Comparison of ENCODE assay signal across 8 mouse cellular contexts in the genomic region with DNA sequence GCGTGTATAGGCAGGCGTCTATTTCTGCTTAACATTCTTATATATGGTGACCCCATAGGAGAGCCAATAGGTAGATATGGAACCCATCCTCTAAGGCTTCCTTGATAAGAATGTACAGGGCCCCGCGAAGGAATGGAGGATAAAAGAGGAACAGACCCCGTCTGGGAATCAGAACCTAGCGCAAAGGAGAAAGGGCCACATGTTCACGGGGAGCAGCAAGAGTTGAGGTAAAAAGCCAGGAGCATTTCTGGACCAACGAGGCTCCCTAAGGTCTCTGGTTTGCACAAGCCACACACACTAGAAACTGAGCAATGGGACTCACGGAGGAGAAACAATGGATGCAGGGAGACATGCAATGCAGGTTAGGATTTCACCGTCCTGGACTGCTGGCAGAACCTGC. TPM values are rescaled to one million over a fixed set of nuclear protein-coding genes. Genes with fewer than 3 reads are reported as not detected.
DNase-seq lines count a peak whose midpoint lies in the region; ATAC-seq and TF ChIP-seq lines count a peak whose summit lies in the region.

No protein-coding gene starts in this region.

- H3K9ac ChIP-seq in liver, embryonic 14.5 days (replicated peaks) = peak overlapping the region; percentile 91

- peak overlapping the region; percentile 84 for H3K4me3 ChIP-seq in thymus, adult 2 months (ENCODE audit: control insufficient read depth, insufficient read depth, low read length)
- peak overlapping the region; percentile 70 to 95 for H3K4me3 ChIP-seq in liver, embryonic 14.5 days (ENCODE audit: insufficient read depth in 1 of 2, low read depth in 2 of 2, low read length in 2 of 2)

- no peak overlapping the region for H3K27ac ChIP-seq in thymus, adult 2 months (ENCODE audit: control insufficient read depth, insufficient read depth, low read length)
- peak overlapping the region; percentile 65 for H3K27ac ChIP-seq in liver, embryonic 14.5 days

- no peak for TF ChIP-seq EP300 in liver, embryonic 14.5 days (IDR thresholded peaks at IDR 0.05; ENCODE audit: low read depth)

- no peak for TF ChIP-seq CTCF in thymus, adult 2 months (IDR thresholded peaks at IDR 0.05; ENCODE audit: borderline replicate concordance, control insufficient read depth, extremely low read depth, insufficient read depth, low read length, poor library complexity)
- no peak for TF ChIP-seq CTCF in liver, embryonic 14.5 days (IDR thresholded peaks at IDR 0.05; ENCODE audit: low read depth)

- 7% methylated on average over 10 of the region's 10 CpGs for WGBS in thymus, adult 2 months
- under 1% methylated on average over 10 of the region's 10 CpGs for WGBS in liver, embryonic 14.5 days (ENCODE audit: insufficient replicate concordance)

- H3K27me3 ChIP-seq in thymus, adult 2 months (ENCODE audit: control insufficient read depth, insufficient read depth, low read length) = no peaks in the 10 kb centered on the region
- H3K27me3 ChIP-seq in liver, embryonic 14.5 days (ENCODE audit: control insufficient read depth, insufficient read depth, low read length) = no peaks in the 10 kb centered on the region

- no peak for TF ChIP-seq POLR2A in thymus, adult 2 months (IDR thresholded peaks at IDR 0.05; ENCODE audit: control insufficient read depth, extremely low read depth, insufficient read depth, low read length, poor library complexity)

- no peaks in the 10 kb centered on the region for H3K9me3 ChIP-seq in liver, embryonic 14.5 days (ENCODE audit: control insufficient read depth, low read length)

- peaks cover 34% of the 10 kb centered on the region for H3K36me3 ChIP-seq in thymus, adult 2 months (ENCODE audit: control insufficient read depth, insufficient read depth, low read length)
- H3K36me3 ChIP-seq in liver, embryonic 14.5 days (replicated peaks; ENCODE audit: control insufficient read depth, insufficient read depth, low read depth) = peaks cover 33% of the 10 kb centered on the region

- H3K4me1 ChIP-seq in thymus, adult 2 months (replicated peaks; ENCODE audit: control insufficient read depth, insufficient read depth, low read length) = peaks cover 9% of the 10 kb centered on the region
- H3K4me1 ChIP-seq in liver, embryonic 14.5 days (replicated peaks; ENCODE audit: control insufficient read depth in 2 of 2, insufficient read depth in 2 of 2, low read length in 1 of 2) = peaks cover 18 to 21% of the 10 kb centered on the region in 2 experiments; a peak in 3 of 4 replicates

- no peak for DNase-seq in frontal cortex, postnatal 14 days (ENCODE audit: low spot score in 2 of 2)
- DNase-seq in thymus, adult 2 months = no peak
- DNase-seq in thymus, postnatal 0 days (ENCODE audit: low spot score) = no peak
- DNase-seq in liver, embryonic 14.5 days (ENCODE audit: low read depth in 3 of 3, low spot score in 3 of 3) = no peak
- DNase-seq in urinary bladder, adult 2 months (ENCODE audit: low spot score) = no peak
- no peak for DNase-seq in embryo, embryonic 10 days (ENCODE audit: low spot score)
- DNase-seq in left cerebral cortex, adult 9 months (ENCODE audit: low spot score in 2 of 2) = no peak

- H3K4me2 ChIP-seq in liver, embryonic 14.5 days (ENCODE audit: low read depth) = peak overlapping the region; percentile 99

- peak; percentile 4 for ATAC-seq in frontal cortex, adult (ENCODE audit: low TSS enrichment)
- ATAC-seq in liver, embryonic 14.5 days (ENCODE audit: insufficient read depth) = no peak

RNA-seq across cellular contexts. Expression of gene Fkbp4, which starts 1.2 kb away (rescaled TPM):
- polyA plus RNA-seq in thymus, adult 2 months (2012; rRNA removed) = 138 and 139 TPM in 2 replicates
- polyA plus RNA-seq in thymus, postnatal 0 days (2015; fragmentation: Nextera tagmentation; extraction: Ambion mirVana) = 213 and 261 TPM in 2 replicates
- polyA plus RNA-seq in liver, embryonic 14.5 days (2012; rRNA removed) = 86.7 and 121 TPM in 2 replicates
- polyA plus RNA-seq in liver, embryonic 14.5 days (2014; fragmentation: Nextera tagmentation; extraction: Ambion mirVana) = 158 and 179 TPM in 2 replicates
- polyA plus RNA-seq in urinary bladder, adult 2 months (2012; rRNA removed) = 115 and 121 TPM in 2 replicates

RNA-seq across cellular contexts. Expression of gene Itfg2, which starts 12.6 kb away (rescaled TPM):
- polyA plus RNA-seq in thymus, adult 2 months (2012; rRNA removed) = 55.6 and 56.4 TPM in 2 replicates
- polyA plus RNA-seq in thymus, postnatal 0 days (2015; fragmentation: Nextera tagmentation; extraction: Ambion mirVana) = 20.2 and 23.0 TPM in 2 replicates
- polyA plus RNA-seq in liver, embryonic 14.5 days (2012; rRNA removed) = 9.4 and 9.8 TPM in 2 replicates
- 8.7 and 11.9 TPM in 2 replicates for polyA plus RNA-seq in liver, embryonic 14.5 days (2014; fragmentation: Nextera tagmentation; extraction: Ambion mirVana)
- 10.9 and 15.7 TPM in 2 replicates for polyA plus RNA-seq in urinary bladder, adult 2 months (2012; rRNA removed)

RNA-seq across cellular contexts. Expression of gene Nrip2, which starts 38.2 kb away (rescaled TPM):
- polyA plus RNA-seq in thymus, adult 2 months (2012; rRNA removed) = 0.59 TPM in 2 replicates
- 4.8 and 5.6 TPM in 2 replicates for polyA plus RNA-seq in thymus, postnatal 0 days (2015; fragmentation: Nextera tagmentation; extraction: Ambion mirVana)
- polyA plus RNA-seq in liver, embryonic 14.5 days (2012; rRNA removed) = 0.70 and 0.95 TPM in 2 replicates
- 1.3 and 1.5 TPM in 2 replicates for polyA plus RNA-seq in liver, embryonic 14.5 days (2014; fragmentation: Nextera tagmentation; extraction: Ambion mirVana)
- 5.0 and 5.6 TPM in 2 replicates for polyA plus RNA-seq in urinary bladder, adult 2 months (2012; rRNA removed)
